Mouse (Mus musculus): ENCODE results near the gene Cd72. TPM values are rescaled to one million over a fixed set of nuclear protein-coding genes. Genes with fewer than 3 reads are reported as not detected.

Gene Cd72
- total and polyA plus RNA-seq, 3 experiments = 24.0 to 61.4 (median 55.9) TPM

- Histone ChIP-seq H3K36me3 (replicated peaks in 1 of 2; ENCODE audit: control insufficient read depth in 1 of 2, insufficient read depth in 1 of 2, low read length in 1 of 2) (no peaks in the 10 kb centered on the region), H3K27me3 (replicated peaks) (peaks cover 71% of the 10 kb centered on the region), H3K4me2 (ENCODE audit: insufficient read depth, low read depth, poor library complexity, severe bottlenecking) (no peak overlapping the region), H3K9ac (ENCODE audit: insufficient read depth, low read depth) (no peak overlapping the region), H3K4me3 (replicated peaks in 1 of 3; ENCODE audit: low read depth in 2 of 3, low read length in 2 of 3, poor library complexity in 1 of 3) (no peak overlapping the region), H3K79me2 (replicated peaks; ENCODE audit: control insufficient read depth, extremely low read depth, insufficient read depth, poor library complexity, severe bottlenecking) (no peaks in the 10 kb centered on the region), H3K9me3 (replicated peaks; ENCODE audit: low read length) (no peaks in the 10 kb centered on the region), H3K27ac (ENCODE audit: insufficient read depth, low read depth) (no peak overlapping the region), H3K4me1 (ENCODE audit: control insufficient read depth in 1 of 2, insufficient read depth in 2 of 2) (peaks cover 0 to 26% of the 10 kb centered on the region in 2 experiments; a peak in 2 of 4 replicates)
- dilution Hi-C loops (cut with MboI; ENCODE audit: extremely low pct_ligation_motif_present, extremely low pct_unique_long_range_greater_than_20kb, low sequenced_read_pairs) (no loop called here), in situ Hi-C loops (cut with MboI; ENCODE audit: low pct_ligation_motif_present, low pct_unique_long_range_greater_than_20kb, low sequenced_read_pairs) (no loop called here)
- peak; percentile 19; the same call in 1 of the 2 replicates for TF ChIP-seq BHLHE40 (IDR thresholded peaks at IDR 0.05; ENCODE audit: low read depth, low read length)
- TF ChIP-seq MAX (IDR thresholded peaks at IDR 0.05; ENCODE audit: low read length) = no peak
- DNase-seq (ENCODE audit: extremely low read depth) = no peak
These were observed 26.8 kb downstream of the Cd72 start for GRCm38 (mm10) chr4:43427501-43428179.

- Histone ChIP-seq H3K4me3 (replicated peaks in 1 of 3; ENCODE audit: low read depth in 2 of 3, low read length in 2 of 3, poor library complexity in 1 of 3) (no peak overlapping the region), H3K4me2 (ENCODE audit: insufficient read depth, low read depth, poor library complexity, severe bottlenecking) (no peak overlapping the region), H3K27me3 (replicated peaks) (peaks cover 80% of the 10 kb centered on the region), H3K9ac (ENCODE audit: insufficient read depth, low read depth) (no peak overlapping the region), H3K27ac (ENCODE audit: insufficient read depth, low read depth) (no peak overlapping the region), H3K9me3 (replicated peaks; ENCODE audit: low read length) (no peaks in the 10 kb centered on the region), H3K79me2 (replicated peaks; ENCODE audit: control insufficient read depth, extremely low read depth, insufficient read depth, poor library complexity, severe bottlenecking) (no peaks in the 10 kb centered on the region), H3K36me3 (replicated peaks in 1 of 2; ENCODE audit: control insufficient read depth in 1 of 2, insufficient read depth in 1 of 2, low read length in 1 of 2) (no peaks in the 10 kb centered on the region), H3K4me1 (ENCODE audit: control insufficient read depth in 1 of 2, insufficient read depth in 2 of 2) (peaks cover 0 to 26% of the 10 kb centered on the region in 2 experiments; a peak in 2 of 4 replicates)
- TF ChIP-seq RCOR1 (conservative IDR thresholded peaks at IDR 0.05; ENCODE audit: low read depth, low read length) (no peak), USF2 (conservative IDR thresholded peaks at IDR 0.05; ENCODE audit: low read depth, low read length) (no peak), HCFC1 (IDR thresholded peaks at IDR 0.05; ENCODE audit: low read depth, low read length) (no peak), POLR2A (IDR thresholded peaks at IDR 0.05; ENCODE audit: low read depth, low read length) (no peak), USF1 (IDR thresholded peaks at IDR 0.05; ENCODE audit: low read depth, low read length) (no peak), SMC3 (IDR thresholded peaks at IDR 0.05; ENCODE audit: low read depth, low read length) (no peak), MAFK (IDR thresholded peaks at IDR 0.05; ENCODE audit: insufficient replicate concordance, low read length) (no peak), TCF12 (IDR thresholded peaks at IDR 0.05; ENCODE audit: low read depth, low read length) (no peak), MEF2A (IDR thresholded peaks at IDR 0.05; ENCODE audit: borderline replicate concordance, low read depth, low read length) (no peak), CHD2 (IDR thresholded peaks at IDR 0.05; ENCODE audit: low read length) (no peak), MXI1 (IDR thresholded peaks at IDR 0.05; ENCODE audit: low read depth, low read length) (no peak), EP300 (IDR thresholded peaks at IDR 0.05; ENCODE audit: low read length) (no peak), JUN (IDR thresholded peaks at IDR 0.05; ENCODE audit: insufficient read depth, low read depth, low read length) (no peak), MAZ (IDR thresholded peaks at IDR 0.05; ENCODE audit: low read depth, low read length) (no peak)
- dilution Hi-C loops (cut with MboI; ENCODE audit: extremely low pct_ligation_motif_present, extremely low pct_unique_long_range_greater_than_20kb, low sequenced_read_pairs) = no loop called here
- DNase-seq (ENCODE audit: extremely low read depth) = no peak
- in situ Hi-C loops (cut with MboI; ENCODE audit: low pct_ligation_motif_present, low pct_unique_long_range_greater_than_20kb, low sequenced_read_pairs) = no loop called here
These were observed 27.9 kb downstream of the Cd72 start for GRCm38 (mm10) chr4:43426487-43426886.
